Mouse (Mus musculus) natural killer cell, adult 2 months (primary cell): ENCODE measurements around the gene Ackr3.

ENCODE experiments used
- DNase-seq, 2 experiments: peaks; one replicate each; pipeline ENCODE4 v3.0.0; 2022; ENCODE audit warnings: low spot score in 2 of 2

Gene Ackr3

GRCm38 (mm10) chr1:90251156-90251555, 47.4 kb downstream of the Ackr3 start:
- no peak for DNase-seq

GRCm38 (mm10) chr1:90253465-90253864, 49.7 kb downstream of the Ackr3 start:
- DNase-seq, result no peak

GRCm38 (mm10) chr1:90258253-90258887, 54.6 kb downstream of the Ackr3 start:
- DNase-seq, result no peak

GRCm38 (mm10) chr1:90260704-90261581, 57.2 kb downstream of the Ackr3 start:
- no peak for DNase-seq

GRCm38 (mm10) chr1:90262380-90262779, 58.6 kb downstream of the Ackr3 start:
- no peak for DNase-seq
